Mouse (Mus musculus): ENCODE measurements around the gene Abca1. TPM values are rescaled to one million over a fixed set of nuclear protein-coding genes. Genes with fewer than 3 reads are reported as not detected.

Abca1 gene
- polyA plus RNA-seq (2014; fragmentation: Illumina TruSeq; extraction: RNeasy Lipid Tissue Mini Kit (QIAGEN cat#74804); ENCODE audit: low read depth, low replicate concordance) = 18.6 TPM

DNA sequence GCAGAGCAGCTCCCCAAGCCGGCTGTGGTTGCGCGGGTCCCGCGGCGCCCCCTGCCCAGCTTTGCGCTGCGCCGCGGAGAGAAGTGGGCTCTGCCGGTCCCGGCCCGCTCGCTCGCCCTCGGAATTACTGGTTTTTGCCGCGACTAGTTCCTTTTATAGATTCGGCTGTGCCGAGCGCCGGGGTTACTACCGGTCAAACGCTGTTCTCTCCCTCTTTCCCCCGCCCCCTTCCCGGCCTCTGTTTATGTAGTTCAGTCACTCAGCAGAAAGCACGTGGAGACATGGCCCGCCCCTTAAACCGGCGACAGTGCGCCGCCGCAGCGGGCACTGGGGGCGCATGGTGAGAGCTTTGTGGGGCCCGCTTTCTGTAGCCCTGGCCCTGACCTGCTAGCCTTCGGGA, at the start of gene Abca1:
Gene Abca1 (minus strand): TSS at position 129 of the 400 bp plus-strand sequence.

DNA sequence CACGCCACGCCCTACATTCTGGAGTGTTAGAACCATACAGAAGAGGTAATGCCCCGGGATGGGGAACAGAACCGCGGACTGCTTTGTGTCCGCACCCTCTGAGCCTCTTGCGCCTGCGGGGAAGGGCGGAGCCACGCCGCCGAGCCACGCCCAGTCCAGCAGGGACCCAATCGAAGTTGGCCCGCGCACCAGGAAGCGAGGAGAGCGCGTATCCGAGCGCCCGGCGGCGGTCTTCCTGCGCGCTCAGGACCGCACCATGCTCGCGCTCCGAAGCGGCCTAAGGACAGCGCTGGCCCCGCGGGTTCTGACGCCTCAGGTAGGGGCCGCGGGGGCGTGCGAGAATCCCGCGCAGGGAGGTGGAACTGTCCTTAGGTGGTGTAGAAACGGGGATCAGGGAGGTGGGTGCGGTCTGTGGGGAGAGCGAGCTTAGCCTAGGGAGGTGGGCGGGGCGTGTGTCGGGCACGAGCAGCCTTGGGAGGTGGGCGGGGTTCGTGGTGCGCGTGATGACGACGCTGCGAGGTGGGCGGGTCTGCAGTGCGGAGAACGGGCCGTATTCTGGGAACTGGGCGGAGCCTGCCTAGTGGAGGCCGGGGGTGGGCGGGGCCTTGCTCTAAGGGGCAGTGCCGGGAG, 147.8 kb downstream of the Abca1 start, which contains the start of gene Nipsnap3b:
Gene Nipsnap3b (plus strand): TSS at position 149 of the 630 bp plus-strand sequence.

DNA sequence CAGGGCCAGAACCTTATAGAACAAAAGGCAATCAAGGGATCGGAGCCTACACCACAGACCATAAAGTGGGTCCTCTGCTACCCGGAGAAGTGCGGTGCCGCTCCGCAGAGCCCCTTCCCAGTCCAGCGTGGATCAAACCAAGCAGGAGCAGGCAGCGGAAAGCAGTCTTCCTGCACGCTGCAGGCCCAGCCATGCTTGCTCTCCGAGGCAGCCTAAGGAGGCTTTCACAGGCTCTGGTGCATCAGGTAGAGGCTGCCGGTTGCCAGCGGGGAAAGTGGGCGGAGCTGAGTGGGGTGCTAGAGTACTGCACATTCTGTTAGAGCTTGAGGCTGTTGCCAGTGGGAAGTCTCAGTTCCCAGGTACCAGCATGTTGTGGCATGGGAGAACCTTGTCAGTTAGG, 170.4 kb downstream of the Abca1 start, which contains the start of gene Nipsnap3a:
Gene Nipsnap3a (plus strand): TSS at position 25 of the 400 bp plus-strand sequence.

Other genes with a start within 250 kb of the Abca1 start
- gene Olfr272, start 240.7 kb downstream of the Abca1 start, polyA plus RNA-seq (2014; fragmentation: Illumina TruSeq; extraction: RNeasy Lipid Tissue Mini Kit (QIAGEN cat#74804); ENCODE audit: low read depth, low replicate concordance) = not detected
- gene Olfr270, start 195.3 kb downstream of the Abca1 start, polyA plus RNA-seq (2014; fragmentation: Illumina TruSeq; extraction: RNeasy Lipid Tissue Mini Kit (QIAGEN cat#74804); ENCODE audit: low read depth, low replicate concordance) = not detected
- not detected for gene Nipsnap3a, start 170.6 kb downstream of the Abca1 start, polyA plus RNA-seq (2014; fragmentation: Illumina TruSeq; extraction: RNeasy Lipid Tissue Mini Kit (QIAGEN cat#74804); ENCODE audit: low read depth, low replicate concordance)
- gene Nipsnap3b, start 148.0 kb downstream of the Abca1 start, polyA plus RNA-seq (2014; fragmentation: Illumina TruSeq; extraction: RNeasy Lipid Tissue Mini Kit (QIAGEN cat#74804); ENCODE audit: low read depth, low replicate concordance) = 78.5 TPM